Mouse (Mus musculus) heart, postnatal 0 days (tissue): Measurements from ENCODE around the gene Stard13.

Experiments
- CTCF ChIP-seq: IDR thresholded peaks from 2 replicates; pipeline ENCODE4 v1.5.1; 2016; ENCODE audit warnings: antibody characterized with exemption, control low read depth, low read depth
- EP300 ChIP-seq: IDR thresholded peaks from 2 replicates; pipeline ENCODE4 v1.6.1; 2016; ENCODE audit warnings: antibody characterized with exemption, low read depth

DNA sequence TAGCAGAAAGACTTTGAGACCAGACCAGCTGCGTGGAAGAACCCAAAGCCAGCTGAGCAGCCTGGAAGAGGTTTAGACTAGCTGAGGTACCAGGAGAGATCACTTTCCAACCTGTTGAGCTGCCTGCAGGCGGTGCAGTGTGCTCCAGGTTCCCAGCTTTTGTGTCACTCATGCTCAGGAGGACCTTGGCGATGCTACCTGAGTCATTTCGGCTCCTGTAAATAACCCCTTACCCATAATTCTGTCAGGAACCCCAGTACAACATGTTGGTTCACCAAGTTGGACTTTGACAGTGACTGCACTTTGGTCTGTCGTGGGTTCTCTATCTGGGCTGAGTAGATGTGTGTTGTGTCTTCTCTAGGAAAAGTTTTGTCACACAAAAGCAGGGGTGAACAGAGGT lies 215.2 kb downstream of the Stard13 start:
- no peak for TF ChIP-seq CTCF
- no peak for TF ChIP-seq EP300
